Mouse (Mus musculus): ENCODE measurements at regions not wholly inside any gene's neighbourhood (a gene's known extent, or its start where the extent isn't known, plus 50 kb on each side); places are given as distances from the start of the nearest gene placed in this dataset.

DNA sequence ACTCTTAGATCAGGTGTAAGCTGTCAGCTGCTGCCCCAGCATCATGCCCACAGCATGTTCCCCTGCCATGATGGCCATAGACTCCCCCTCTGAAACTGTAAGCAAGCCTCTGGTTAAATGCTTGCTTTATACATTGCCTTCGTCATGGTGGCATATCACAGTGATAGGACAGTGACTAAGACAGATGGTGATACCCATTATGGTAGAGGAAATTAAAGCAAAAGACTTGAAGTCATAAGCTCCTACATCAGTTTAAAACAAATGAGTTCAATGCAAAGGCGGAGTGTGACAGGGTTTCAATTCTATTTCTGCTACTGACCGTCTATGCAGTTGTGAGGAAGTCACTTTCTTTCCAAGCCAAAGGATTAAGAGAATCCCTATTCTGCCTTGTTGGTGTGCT is 204.9 kb downstream of the Rps15a start:
- TF ChIP-seq TAL1 (IDR thresholded peaks at IDR 0.05; ENCODE audit: low read length): no peak
- no peak for TF ChIP-seq GATA1 (IDR thresholded peaks at IDR 0.05; ENCODE audit: low read length)
